Mouse (Mus musculus) midbrain, embryonic 13.5 days (tissue): ENCODE results near the gene Gm10842. TPM values are rescaled to one million over a fixed set of nuclear protein-coding genes. Genes with fewer than 3 reads are reported as not detected.
A peak's percentile ranks its signal among the peaks of the same experiment; 100 is the strongest.
"Not testable (repeated sequence)": the region's sequence is repeated elsewhere in the genome, so short reads cannot be mapped to it uniquely, and the experiment has no call there.

Source experiments
- ATAC-seq: fragments of 200-750 bp; cut with Nextera tagmentation; 2 replicates; pipeline ENCODE4 v1.8.0; 2017; ENCODE audit warnings: mild to moderate bottlenecking, moderate TSS enrichment, moderate library complexity
- H3K27ac ChIP-seq: fragments of 300-500 bp; sonication (generic); 2 replicates; pipeline ENCODE4 v1.5.1; 2015; ENCODE audit warnings: inconsistent platforms, mild to moderate bottlenecking, moderate library complexity
- H3K27me3 ChIP-seq: fragments of 300-500 bp; sonication (generic); 2 replicates; pipeline ENCODE4 v1.6.1; 2015; ENCODE audit warnings: mild to moderate bottlenecking, inconsistent platforms
- H3K36me3 ChIP-seq: fragments of 300-500 bp; sonication (generic); 2 replicates; pipeline ENCODE4 v1.6.1; 2015; ENCODE audit warnings: mild to moderate bottlenecking, inconsistent platforms
- H3K4me1 ChIP-seq: fragments of 300-500 bp; sonication (generic); replicated peaks from 2 replicates; pipeline ENCODE4 v1.6.1; 2015; ENCODE audit warnings: inconsistent platforms
- H3K4me2 ChIP-seq: fragments of 300-500 bp; sonication (generic); replicated peaks from 2 replicates; pipeline ENCODE4 v1.6.1; 2015; ENCODE audit warnings: moderate library complexity, mild to moderate bottlenecking, inconsistent platforms
- H3K4me3 ChIP-seq: fragments of 300-500 bp; sonication (generic); replicated peaks from 2 replicates; pipeline ENCODE4 v1.5.1; 2015; ENCODE audit warnings: mild to moderate bottlenecking, inconsistent platforms
- H3K9ac ChIP-seq: fragments of 300-500 bp; sonication (generic); replicated peaks from 2 replicates; pipeline ENCODE4 v1.6.1; 2015; ENCODE audit warnings: mild to moderate bottlenecking, inconsistent platforms
- H3K9me3 ChIP-seq: fragments of 300-500 bp; sonication (generic); 2 replicates; pipeline ENCODE4 v1.6.1; 2016; ENCODE audit warnings: mild to moderate bottlenecking, inconsistent platforms
- WGBS: fragments of 180-500 bp; shearing (Covaris S2); methylation state at CpG from one replicate; pipeline ENCODE4 v1.1.7; 2015; 5-methylcytosine and 5-hydroxymethylcytosine counted together
- polyA plus RNA-seq: library from polyadenylated mRNA; unstranded; fragments of >200 nt; fragmentation: Nextera tagmentation; extraction: Ambion mirVana; gene quantifications from 2 replicates; pipeline ENCODE4 v1.2.1, GENCODE M21; 2015

Gene Gm10842
- not detected in 2 replicates for polyA plus RNA-seq

DNA sequence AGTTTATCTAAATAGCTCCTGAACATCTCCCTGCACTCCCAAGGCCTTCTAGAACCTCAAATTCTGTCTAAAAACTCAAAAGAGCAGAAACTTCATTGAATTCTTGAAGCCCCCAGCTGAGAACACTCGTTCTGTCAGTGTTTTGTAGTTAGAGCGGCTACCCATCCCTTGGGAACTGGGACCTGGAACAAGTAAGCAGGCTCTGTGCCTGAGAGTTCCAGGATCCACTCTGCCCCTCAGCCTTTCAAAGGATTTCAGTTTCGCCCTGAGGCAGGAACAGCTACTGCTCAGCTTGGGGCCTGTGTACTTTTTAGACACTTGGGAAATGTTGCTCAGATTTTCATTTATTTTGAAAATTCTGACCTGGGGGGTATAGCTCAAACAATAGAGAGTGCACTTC is at the start of gene Gm10842:
Gene Gm10842 (plus strand): TSS at position 301 of the 400 bp plus-strand sequence.
- H3K9me3 ChIP-seq: no peaks in the 10 kb centered on the region
- no peak within 1 kb of the TSS for H3K4me2 ChIP-seq
- 68% methylated on average over 3 of the region's 3 CpGs for WGBS
- no peak within 1 kb of the TSS for H3K27ac ChIP-seq
- H3K4me3 ChIP-seq: no peak within 1 kb of the TSS
- 0 out of 2 replicates have a peak, but pooled peaks cover 8% of the 10 kb centered on the region for H3K4me1 ChIP-seq
- H3K9ac ChIP-seq: no peak within 1 kb of the TSS
- ATAC-seq: no peak
- no peaks in the 10 kb centered on the region for H3K27me3 ChIP-seq
- 0 out of 2 replicates have a peak, but pooled peaks cover 4% of the 10 kb centered on the region for H3K36me3 ChIP-seq

DNA sequence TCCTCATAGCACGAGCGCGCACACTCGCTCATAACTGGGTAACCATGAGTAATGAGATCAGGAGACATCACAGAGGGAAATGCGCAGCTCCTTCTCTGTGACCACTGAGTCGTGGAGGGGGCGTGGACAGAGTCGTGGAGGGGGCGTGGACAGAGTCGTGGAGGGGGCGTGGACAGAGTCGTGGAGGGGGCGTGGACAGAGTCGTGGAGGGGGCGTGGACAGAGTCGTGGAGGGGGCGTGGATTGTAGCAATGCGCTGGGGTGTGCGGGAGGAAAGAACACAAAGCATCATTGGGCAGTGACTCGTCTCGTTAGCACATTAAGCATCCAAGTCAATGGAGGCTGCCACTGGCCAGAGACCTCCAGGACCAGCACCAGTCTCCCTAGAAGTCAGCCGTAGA is 34.2 kb upstream of the Gm10842 start:
- not testable (repeated sequence) for H3K9ac ChIP-seq, H3K27ac ChIP-seq, H3K4me1 ChIP-seq, H3K4me2 ChIP-seq, H3K9me3 ChIP-seq, ATAC-seq, H3K4me3 ChIP-seq, H3K36me3 ChIP-seq, H3K27me3 ChIP-seq
- WGBS: 85% methylated on average over 22 of the region's 22 CpGs

DNA sequence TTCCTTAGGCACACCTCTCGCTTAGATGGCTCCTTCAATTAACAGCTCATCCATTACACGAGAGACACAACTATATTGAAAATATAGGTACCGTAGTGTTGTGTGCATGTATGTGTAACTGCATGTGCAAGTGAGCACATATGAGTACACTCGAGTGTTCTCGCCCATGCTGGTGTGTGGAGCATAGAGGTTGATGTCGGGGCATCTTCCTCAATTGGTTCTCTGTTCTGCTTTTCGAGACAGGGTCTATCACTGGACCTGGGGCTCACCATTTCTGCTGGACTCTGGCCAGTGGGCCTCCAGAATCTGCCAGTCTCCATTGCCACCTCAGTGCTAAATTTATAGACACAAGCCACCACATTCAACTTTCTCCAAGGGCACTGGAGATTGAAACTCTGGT is 28.9 kb upstream of the Gm10842 start:
- no peak overlapping the region for H3K27ac ChIP-seq
- WGBS: 90% methylated on average over 7 of the region's 7 CpGs
- no peak for ATAC-seq

DNA sequence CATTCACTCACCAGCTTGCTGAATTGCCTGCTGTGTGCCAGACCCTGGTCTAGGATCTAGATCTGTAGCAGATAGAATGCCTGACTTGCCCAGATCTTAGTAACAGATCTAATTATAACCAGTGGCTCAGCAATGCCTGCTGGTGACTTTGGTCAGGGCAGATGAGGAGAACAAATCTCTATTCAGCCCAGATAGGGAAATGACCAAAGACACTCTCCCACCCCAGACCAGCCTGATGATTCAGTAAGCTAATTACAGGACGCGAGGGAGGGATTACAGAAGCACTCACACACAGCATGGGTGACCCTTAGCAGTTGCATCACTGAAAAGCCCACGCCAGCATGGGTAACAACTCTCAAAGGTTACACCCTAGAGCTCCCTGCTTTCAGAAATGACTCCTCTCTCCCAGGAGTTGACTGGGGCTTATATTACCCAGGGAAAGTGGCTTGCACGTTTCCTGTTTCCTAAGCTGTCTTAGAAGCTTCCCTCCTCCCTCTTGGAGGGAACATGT is 26.1 kb upstream of the Gm10842 start:
- no peaks in the 10 kb centered on the region for H3K9me3 ChIP-seq
- no peaks in the 10 kb centered on the region for H3K4me1 ChIP-seq
- H3K9ac ChIP-seq: no peak overlapping the region
- no peak overlapping the region for H3K4me3 ChIP-seq
- H3K27me3 ChIP-seq: no peaks in the 10 kb centered on the region
- WGBS: 35% methylated on average over 4 of the region's 4 CpGs
- no peak for ATAC-seq
- H3K4me2 ChIP-seq: no peak overlapping the region
- H3K36me3 ChIP-seq: no peaks in the 10 kb centered on the region
- no peak overlapping the region for H3K27ac ChIP-seq

More for the DNA sequence above, 28.9 kb upstream of the Gm10842 start:
- H3K4me2 ChIP-seq: no peak overlapping the region
- no peaks in the 10 kb centered on the region for H3K36me3 ChIP-seq
- no peaks in the 10 kb centered on the region for H3K4me1 ChIP-seq
- H3K9me3 ChIP-seq: no peaks in the 10 kb centered on the region
- no peak overlapping the region for H3K4me3 ChIP-seq
- H3K9ac ChIP-seq: no peak overlapping the region
- H3K27me3 ChIP-seq: no peaks in the 10 kb centered on the region

DNA sequence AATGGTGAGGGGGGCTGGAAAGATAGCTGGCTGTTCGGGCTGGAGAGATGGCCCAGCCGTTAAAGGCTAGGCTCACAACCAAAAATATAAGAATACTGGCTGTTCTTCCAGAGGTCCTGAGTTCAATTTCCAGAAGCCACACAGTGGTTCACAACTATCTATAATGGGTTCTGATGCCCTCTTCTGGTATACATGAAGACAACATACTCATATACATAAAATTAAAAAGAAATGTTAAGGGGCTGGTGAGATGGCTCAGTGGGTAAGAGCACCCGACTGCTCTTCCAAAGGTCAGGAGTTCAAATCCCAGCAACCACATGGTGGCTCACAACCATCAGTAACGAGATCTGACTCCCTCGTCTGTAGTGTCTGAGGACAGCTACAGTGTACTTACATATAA is 24.9 kb upstream of the Gm10842 start:
- WGBS: 85% methylated on average over 5 of the region's 5 CpGs
- H3K36me3 ChIP-seq, ATAC-seq, H3K9me3 ChIP-seq, H3K27ac ChIP-seq, H3K27me3 ChIP-seq, H3K4me1 ChIP-seq, H3K4me3 ChIP-seq, H3K4me2 ChIP-seq, H3K9ac ChIP-seq: not testable (repeated sequence)

DNA sequence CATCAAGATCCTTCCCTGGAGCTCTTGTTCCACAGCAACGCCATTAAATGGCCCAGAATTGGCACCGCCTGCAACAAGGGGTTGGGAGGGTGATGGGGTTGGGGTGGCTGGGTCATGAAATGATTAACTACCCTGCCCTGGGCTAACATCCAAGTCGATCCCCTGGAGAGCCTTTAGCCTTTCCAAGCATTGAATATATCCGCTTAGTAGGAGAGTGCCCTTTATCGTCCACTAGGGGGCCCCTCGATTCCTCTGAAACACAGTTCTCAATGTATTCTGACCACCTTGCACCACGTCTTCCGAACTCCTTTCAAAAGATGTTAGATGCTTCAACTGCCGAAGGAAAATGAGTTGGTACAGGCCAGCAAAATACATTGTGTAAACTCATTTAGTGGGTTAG is 22.7 kb upstream of the Gm10842 start:
- H3K4me3 ChIP-seq: no peak overlapping the region
- H3K4me2 ChIP-seq: no peak overlapping the region
- no peak for ATAC-seq
- H3K9ac ChIP-seq: no peak overlapping the region
- H3K27me3 ChIP-seq: no peaks in the 10 kb centered on the region
- 9% methylated on average over 9 of the region's 9 CpGs for WGBS
- peaks cover 4% of the 10 kb centered on the region for H3K36me3 ChIP-seq
- no peaks in the 10 kb centered on the region for H3K9me3 ChIP-seq
- H3K27ac ChIP-seq: no peak overlapping the region
- H3K4me1 ChIP-seq: peaks cover 13% of the 10 kb centered on the region

DNA sequence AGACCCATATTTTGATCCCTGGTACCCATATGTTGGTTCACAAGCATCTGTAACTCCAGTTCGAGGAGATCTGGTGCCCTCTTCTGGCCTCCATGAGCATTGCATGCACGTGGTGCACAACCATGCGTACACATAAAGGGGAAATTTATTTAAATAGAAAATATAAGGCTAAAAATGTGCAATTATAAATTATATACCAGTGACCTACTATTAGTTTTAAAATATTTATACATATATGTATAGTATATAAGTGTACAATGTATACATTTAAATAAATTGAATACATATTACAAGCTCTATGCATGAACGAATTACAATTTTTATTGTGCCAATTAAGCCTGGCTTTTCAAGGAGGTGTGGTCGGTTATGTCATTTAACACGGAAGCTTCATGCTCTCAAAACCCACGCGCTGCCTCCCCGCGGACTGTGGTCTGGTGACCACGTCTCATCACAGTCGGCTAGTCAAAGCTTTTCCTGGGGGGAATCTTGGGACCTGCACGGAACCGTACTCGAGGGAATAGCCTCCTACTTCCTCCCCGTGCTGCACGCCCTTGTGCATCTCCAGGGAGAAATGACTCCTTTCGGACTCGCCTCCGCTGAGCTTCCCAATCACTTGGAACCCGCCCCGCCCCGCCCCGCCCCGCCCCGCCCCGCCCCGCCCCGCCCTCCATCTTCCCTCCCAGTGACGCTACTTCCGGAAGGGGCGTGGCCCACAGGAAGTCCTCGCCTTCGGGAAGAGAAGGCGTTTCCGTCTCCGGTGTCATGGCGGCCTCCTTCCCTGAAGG is 20.8 kb upstream of the Gm10842 start, which contains the start of gene Mettl2:
Gene Mettl2 (plus strand): TSS at position 691 of the 785 bp plus-strand sequence.
- H3K9ac ChIP-seq: peak within 1 kb of the TSS; percentile 78
- peaks cover 13% of the 10 kb centered on the region for H3K4me1 ChIP-seq
- peak within 1 kb of the TSS; percentile 91 for H3K4me2 ChIP-seq
- H3K36me3 ChIP-seq: peaks cover 16% of the 10 kb centered on the region
- H3K27ac ChIP-seq: peak within 1 kb of the TSS; percentile 72
- H3K27me3 ChIP-seq: no peaks in the 10 kb centered on the region
- H3K9me3 ChIP-seq: no peaks in the 10 kb centered on the region
- ATAC-seq: peak; percentile 91
- peak within 1 kb of the TSS; percentile 99 for H3K4me3 ChIP-seq
- WGBS: 1% methylated on average over 35 of the region's 38 CpGs

DNA sequence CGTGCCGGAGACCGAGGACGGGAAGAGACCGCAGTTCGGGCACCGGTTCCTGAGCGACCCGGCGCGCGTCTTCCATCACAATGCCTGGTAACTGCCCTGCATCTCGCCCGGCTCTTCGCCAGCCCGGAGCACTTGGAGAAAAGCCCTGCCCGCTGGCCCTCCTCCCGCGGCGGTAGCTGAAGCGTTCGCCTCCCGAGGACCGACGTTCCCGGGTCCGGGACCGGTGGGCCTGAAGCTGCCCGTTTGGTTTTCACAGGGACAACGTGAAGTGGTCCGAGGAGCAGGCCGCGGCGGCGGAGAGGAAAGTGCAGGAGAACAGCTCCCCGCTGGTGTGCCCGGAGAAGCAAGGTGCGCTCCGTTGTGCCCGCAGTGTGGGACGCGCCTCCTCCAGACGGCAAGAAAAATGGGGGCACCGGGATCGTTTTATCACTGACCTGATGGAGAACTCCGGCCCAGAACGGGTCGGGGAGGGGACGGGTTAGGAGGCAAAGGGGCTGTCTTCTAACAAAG is 20.1 kb upstream of the Gm10842 start:
- no peak; the same call in 1 of the 2 replicates for ATAC-seq
- H3K27me3 ChIP-seq: no peaks in the 10 kb centered on the region
- H3K4me2 ChIP-seq: peak overlapping the region; percentile 91
- no peaks in the 10 kb centered on the region for H3K9me3 ChIP-seq
- peaks cover 13% of the 10 kb centered on the region for H3K4me1 ChIP-seq
- H3K36me3 ChIP-seq: peaks cover 22% of the 10 kb centered on the region
- H3K9ac ChIP-seq: peak overlapping the region; percentile 78
- H3K27ac ChIP-seq: no peak overlapping the region
- H3K4me3 ChIP-seq: peak overlapping the region; percentile 99
- WGBS: under 1% methylated on average over 47 of the region's 49 CpGs

DNA sequence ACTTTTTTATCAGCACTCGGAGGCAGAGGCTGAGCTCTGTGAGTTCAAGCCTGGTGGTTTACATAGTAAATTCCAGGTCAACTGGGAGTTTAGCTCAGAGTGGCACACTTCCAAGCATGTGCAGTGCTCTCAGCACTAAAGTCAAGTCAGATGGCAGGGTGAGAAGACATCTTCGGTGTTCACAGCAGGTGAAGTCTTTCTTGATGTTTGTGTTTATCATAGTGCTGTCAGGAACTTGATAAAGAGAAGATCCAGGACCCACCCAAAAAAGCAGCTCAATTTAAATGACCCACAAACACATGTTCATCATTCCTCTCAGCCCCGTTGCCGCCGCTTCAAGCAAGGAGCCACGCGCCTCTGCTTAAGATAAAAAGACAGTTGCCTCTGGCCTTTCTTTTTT is 11.0 kb upstream of the Gm10842 start:
- Histone ChIP-seq H3K4me1 (no peaks in the 10 kb centered on the region), H3K4me2 (no peak overlapping the region), H3K27me3 (no peaks in the 10 kb centered on the region), H3K27ac (no peak overlapping the region), H3K9me3 (no peaks in the 10 kb centered on the region), H3K9ac (no peak overlapping the region), H3K36me3 (peaks cover 98% of the 10 kb centered on the region), H3K4me3 (no peak overlapping the region)
- 96% methylated on average over 7 of the region's 7 CpGs for WGBS
- ATAC-seq: no peak

DNA sequence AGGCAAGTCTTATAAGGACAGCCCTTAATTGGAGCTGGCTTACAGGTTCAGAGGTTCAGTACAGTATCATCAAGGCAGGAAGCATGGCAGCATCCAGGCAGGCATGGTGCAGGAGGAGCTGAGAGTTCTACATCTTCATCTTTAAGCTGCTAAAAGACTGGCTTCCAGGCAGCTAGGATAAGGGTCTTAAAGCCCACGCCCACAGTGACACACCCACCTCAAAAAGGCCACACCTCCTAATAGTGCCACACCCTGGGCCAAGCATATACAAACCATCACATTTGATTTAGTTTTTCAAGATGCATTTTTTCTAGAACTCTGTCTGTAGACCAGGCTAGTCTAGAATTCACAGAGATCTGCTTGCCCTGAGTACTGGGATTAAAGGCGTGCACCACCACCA is 9.4 kb upstream of the Gm10842 start:
- not testable (repeated sequence) for H3K4me1 ChIP-seq, H3K9me3 ChIP-seq, H3K4me2 ChIP-seq, H3K9ac ChIP-seq, H3K4me3 ChIP-seq, ATAC-seq, H3K27ac ChIP-seq, H3K27me3 ChIP-seq
- H3K36me3 ChIP-seq: peaks cover 94% of the 10 kb centered on the region
- WGBS: 95% methylated on average over 2 of the region's 2 CpGs

DNA sequence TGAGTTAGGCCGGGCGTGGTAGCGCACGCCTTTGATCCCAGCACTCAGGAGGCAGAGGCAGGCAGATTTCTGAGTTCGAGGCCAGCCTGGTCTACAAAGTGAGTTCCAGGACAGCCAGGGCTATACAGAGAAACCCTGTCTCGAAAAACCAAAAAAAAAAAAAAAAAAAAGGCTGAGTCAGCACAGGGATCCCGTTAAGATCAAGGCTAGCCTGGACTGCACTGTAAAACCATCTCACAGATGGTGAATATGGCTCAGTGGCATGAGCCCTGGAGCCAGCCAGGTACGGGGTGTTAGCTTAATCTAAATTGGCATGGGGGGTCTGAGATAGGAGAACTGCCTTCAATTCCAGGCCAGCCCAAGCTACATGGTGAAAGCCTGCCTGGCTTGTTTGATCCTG is 6.2 kb upstream of the Gm10842 start:
- not testable (repeated sequence) for ATAC-seq, H3K27ac ChIP-seq, H3K4me1 ChIP-seq, H3K9me3 ChIP-seq, H3K4me3 ChIP-seq, H3K4me2 ChIP-seq, H3K27me3 ChIP-seq, H3K9ac ChIP-seq
- 98% methylated on average over 8 of the region's 8 CpGs for WGBS
- peaks cover 62% of the 10 kb centered on the region for H3K36me3 ChIP-seq

DNA sequence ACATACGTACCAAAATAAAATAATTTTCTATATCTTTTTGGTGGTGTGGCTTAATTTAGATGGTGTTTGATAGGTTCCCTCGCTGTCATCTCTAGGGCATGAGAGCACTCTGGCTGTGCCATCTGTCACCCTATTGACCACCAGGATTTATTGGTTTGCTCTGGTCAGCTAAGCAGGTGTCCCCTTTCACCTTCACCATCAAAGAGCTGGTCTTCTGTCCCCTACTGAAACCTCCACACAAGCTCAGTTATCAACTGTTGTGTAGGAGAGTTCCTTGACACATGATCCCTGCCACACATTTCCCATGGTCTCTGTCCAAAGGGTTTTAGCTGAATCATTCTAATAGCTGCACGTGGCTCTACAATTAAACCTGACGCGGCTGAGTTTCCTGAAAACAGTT is 5.6 kb upstream of the Gm10842 start:
- WGBS: 96% methylated on average over 5 of the region's 5 CpGs
- ATAC-seq: no peak
- no peaks in the 10 kb centered on the region for H3K9me3 ChIP-seq
- peaks cover 56% of the 10 kb centered on the region for H3K36me3 ChIP-seq
- H3K9ac ChIP-seq: no peak overlapping the region
- no peaks in the 10 kb centered on the region for H3K4me1 ChIP-seq
- no peak overlapping the region for H3K4me2 ChIP-seq
- H3K27me3 ChIP-seq: no peaks in the 10 kb centered on the region
- H3K27ac ChIP-seq: no peak overlapping the region
- no peak overlapping the region for H3K4me3 ChIP-seq
